Mouse (Mus musculus): ENCODE results near the gene Sept5. TPM values are rescaled to one million over a fixed set of nuclear protein-coding genes. Genes with fewer than 3 reads are reported as not detected.

The Sept5 gene
- 1.3 and 3.1 TPM in 2 replicates for polyA plus RNA-seq (2012; ENCODE audit: low replicate concordance)

GRCm38 (mm10) chr16:18629390-18630231, at the start of gene Sept5:
TSS of gene Sept5 (minus strand) at chr16:18629954.

GRCm38 (mm10) chr16:18626376-18626878, 3.3 kb downstream of the Sept5 start, which contains the start of gene Gm49601:
TSS of gene Gm49601 (minus strand) at chr16:18626427.

GRCm38 (mm10) chr16:18622019-18622418, 7.7 kb downstream of the Sept5 start, which contains the start of gene Gp1bb:
TSS of gene Gp1bb (minus strand) at chr16:18622403.

GRCm38 (mm10) chr16:18589804-18590790, 39.7 kb downstream of the Sept5 start, which contains the start of gene Tbx1:
TSS of gene Tbx1 (minus strand) at chr16:18590671.

Other genes with a start within 250 kb of the Sept5 start
- gene Txnrd2, start 203.6 kb downstream of the Sept5 start, polyA plus RNA-seq (2012; ENCODE audit: low replicate concordance): 8.5 and 12.5 TPM in 2 replicates
- 16.4 and 49.9 TPM in 2 replicates for gene Comt, start 203.1 kb downstream of the Sept5 start, polyA plus RNA-seq (2012; ENCODE audit: low replicate concordance)
- 6.1 and 8.9 TPM in 2 replicates for gene Gnb1l, start 131.2 kb downstream of the Sept5 start, polyA plus RNA-seq (2012; ENCODE audit: low replicate concordance)
- 2.8 and 3.9 TPM in 2 replicates for gene Rtl10, start 131.1 kb downstream of the Sept5 start, polyA plus RNA-seq (2012; ENCODE audit: low replicate concordance)
- not detected in 2 replicates for gene Tbx1, start 39.3 kb downstream of the Sept5 start, polyA plus RNA-seq (2012; ENCODE audit: low replicate concordance)
- gene Gp1bb, start 7.6 kb downstream of the Sept5 start, polyA plus RNA-seq (2012; ENCODE audit: low replicate concordance): 5.8 and 10.0 TPM in 2 replicates
- 0.24 and 2.6 TPM in 2 replicates for gene Gm49601, start 3.5 kb downstream of the Sept5 start, polyA plus RNA-seq (2012; ENCODE audit: low replicate concordance)
- 0.22 and 8.6 TPM in 2 replicates for gene Cldn5, start 146.9 kb upstream of the Sept5 start, polyA plus RNA-seq (2012; ENCODE audit: low replicate concordance)
- 7.7 and 16.1 TPM in 2 replicates for gene Ufd1, start 181.8 kb upstream of the Sept5 start, polyA plus RNA-seq (2012; ENCODE audit: low replicate concordance)
- gene Cdc45, start 182.0 kb upstream of the Sept5 start, polyA plus RNA-seq (2012; ENCODE audit: low replicate concordance): 1.8 and 5.9 TPM in 2 replicates
- 40.8 and 125 TPM in 2 replicates for gene 2510002D24Rik, start 206.6 kb upstream of the Sept5 start, polyA plus RNA-seq (2012; ENCODE audit: low replicate concordance)
- not detected in 2 replicates for gene Gm28539, start 206.6 kb upstream of the Sept5 start, polyA plus RNA-seq (2012; ENCODE audit: low replicate concordance)
- 11.0 and 11.7 TPM in 2 replicates for gene Mrpl40, start 246.9 kb upstream of the Sept5 start, polyA plus RNA-seq (2012; ENCODE audit: low replicate concordance)
- 10.7 and 13.1 TPM in 2 replicates for gene Hira, start 247.1 kb upstream of the Sept5 start, polyA plus RNA-seq (2012; ENCODE audit: low replicate concordance)